Mouse (Mus musculus) 3T3-L1 (cell line): ENCODE data around the gene Spo11.

Experiments used
- DNase-seq: peaks from one replicate; pipeline ENCODE4 v3.0.0-alpha.2; 2015; ENCODE audit warnings: low read depth, low spot score

The Spo11 gene

GRCm38 (mm10) chr2:172977409-172978130 is at the start of gene Spo11:
Gene Spo11 (plus strand): TSS chr2:172977700.
- no peak for DNase-seq

GRCm38 (mm10) chr2:172929905-172930436 is 47.5 kb upstream of the Spo11 start:
- no peak for DNase-seq

- DNase-seq: no peak
These were observed 46.2 kb upstream of the Spo11 start for GRCm38 (mm10) chr2:172931137-172931898.

- DNase-seq: no peak
These were observed 43.7 kb upstream of the Spo11 start for GRCm38 (mm10) chr2:172933631-172934419.

GRCm38 (mm10) chr2:172934420-172934788 is 43.1 kb upstream of the Spo11 start:
- DNase-seq: no peak

GRCm38 (mm10) chr2:172934891-172935740 is 42.4 kb upstream of the Spo11 start:
- DNase-seq: no peak

GRCm38 (mm10) chr2:172935776-172936562 is 41.5 kb upstream of the Spo11 start:
- no peak for DNase-seq

- DNase-seq: no peak
These were observed 40.7 kb upstream of the Spo11 start for GRCm38 (mm10) chr2:172936844-172937243.

GRCm38 (mm10) chr2:172937326-172938190 is 39.9 kb upstream of the Spo11 start:
- DNase-seq: no peak

- DNase-seq: no peak
These were observed 38.5 kb upstream of the Spo11 start for GRCm38 (mm10) chr2:172938761-172939638.

- DNase-seq: no peak
These were observed 37.9 kb upstream of the Spo11 start for GRCm38 (mm10) chr2:172939639-172940002.

- DNase-seq: no peak
These were observed 37.3 kb upstream of the Spo11 start, which contains the start of gene Bmp7 for GRCm38 (mm10) chr2:172940003-172940798. Gene Bmp7 (minus strand): TSS chr2:172940321.

- no peak for DNase-seq
These were observed 36.7 kb upstream of the Spo11 start for GRCm38 (mm10) chr2:172940799-172941163.

GRCm38 (mm10) chr2:172949051-172949450 is 28.4 kb upstream of the Spo11 start:
- no peak for DNase-seq

- DNase-seq: no peak
These were observed 27.3 kb upstream of the Spo11 start for GRCm38 (mm10) chr2:172950119-172950676.

- no peak for DNase-seq
These were observed 26.8 kb upstream of the Spo11 start for GRCm38 (mm10) chr2:172950722-172951121.

- DNase-seq: no peak
These were observed 25.5 kb upstream of the Spo11 start for GRCm38 (mm10) chr2:172951976-172952375.
